8 mouse cellular contexts compared by ENCODE assay signal in the genomic region with DNA sequence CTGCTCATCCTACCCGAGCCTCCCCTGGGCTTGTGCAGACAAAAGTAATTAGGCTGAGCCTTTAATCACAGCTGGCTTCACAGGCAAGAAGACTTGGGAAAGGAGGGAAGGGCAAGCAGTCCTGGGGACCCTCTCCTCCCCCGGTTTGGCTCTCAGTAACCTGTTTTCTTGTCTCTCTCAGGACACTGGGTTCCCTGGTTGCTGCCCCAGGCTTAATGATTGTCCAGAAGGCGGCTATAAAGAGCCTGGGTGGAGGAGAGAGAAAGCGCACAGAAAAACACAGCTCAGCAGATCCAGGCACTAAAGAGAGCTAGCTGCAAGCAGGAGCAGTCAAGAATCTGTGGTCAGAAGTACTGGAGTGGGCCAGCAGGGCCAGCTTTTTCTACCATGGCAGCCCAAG. TPM values are rescaled to one million over a fixed set of nuclear protein-coding genes. Genes with fewer than 3 reads are reported as not detected.
DNase-seq lines count a peak whose midpoint lies in the region; ATAC-seq and TF ChIP-seq lines count a peak whose summit lies in the region.

No protein-coding gene starts in this region.

- H3K79me2 ChIP-seq in myocyte (ENCODE audit: control insufficient read depth, insufficient read depth) = no peaks in the 10 kb centered on the region

- peaks cover 48% of the 10 kb centered on the region for H3K4me1 ChIP-seq in heart, embryonic 13.5 days
- peaks cover 17% of the 10 kb centered on the region for H3K4me1 ChIP-seq in embryonic facial prominence, embryonic 13.5 days
- H3K4me1 ChIP-seq in kidney, embryonic 14.5 days (ENCODE audit: control insufficient read depth, insufficient read depth, low read length) = peaks cover 11% of the 10 kb centered on the region

- no peaks in the 10 kb centered on the region for H3K27me3 ChIP-seq in heart, embryonic 13.5 days (replicated peaks)
- H3K27me3 ChIP-seq in embryonic facial prominence, embryonic 13.5 days = 0 out of 2 replicates have a peak, but pooled peaks cover 5% of the 10 kb centered on the region
- H3K27me3 ChIP-seq in kidney, embryonic 14.5 days (ENCODE audit: control insufficient read depth, insufficient read depth, low read length) = no peaks in the 10 kb centered on the region
- no peaks in the 10 kb centered on the region for H3K27me3 ChIP-seq in myocyte (ENCODE audit: control insufficient read depth, insufficient read depth, insufficient read length)

- no peak for DNase-seq in heart, adult 8-10 months (ENCODE audit: low spot score)
- no peak for DNase-seq in adrenal gland, postnatal 25 days
- no peak for DNase-seq in urinary bladder, adult 18-20 months (ENCODE audit: low spot score in 2 of 2)

- peak overlapping the region; percentile 86 for H3K4me2 ChIP-seq in heart, embryonic 13.5 days
- H3K4me2 ChIP-seq in embryonic facial prominence, embryonic 13.5 days = peak overlapping the region; percentile 98
- peak overlapping the region; percentile 96 for H3K4me2 ChIP-seq in kidney, embryonic 14.5 days (replicated peaks; ENCODE audit: low read depth, low read length)
- H3K4me2 ChIP-seq in myocyte (ENCODE audit: low read depth) = peak overlapping the region; percentile 90

- peak overlapping the region; percentile 94 for H3K9ac ChIP-seq in heart, embryonic 13.5 days
- H3K9ac ChIP-seq in embryonic facial prominence, embryonic 13.5 days = peak overlapping the region; percentile 82
- H3K9ac ChIP-seq in kidney, embryonic 14.5 days (ENCODE audit: low read depth, low read length) = peak overlapping the region; percentile 76; the same call in 1 of the 2 replicates

- TF ChIP-seq POLR2A in myocyte (IDR thresholded peaks at IDR 0.05; ENCODE audit: insufficient read length, low read depth) = no peak

- H3K36me3 ChIP-seq in heart, embryonic 13.5 days = peaks cover 46% of the 10 kb centered on the region
- peaks cover 31% of the 10 kb centered on the region for H3K36me3 ChIP-seq in embryonic facial prominence, embryonic 13.5 days
- peaks cover 28% of the 10 kb centered on the region for H3K36me3 ChIP-seq in kidney, embryonic 14.5 days (ENCODE audit: control insufficient read depth, insufficient read depth, low read length)
- peaks cover 9% of the 10 kb centered on the region for H3K36me3 ChIP-seq in myocyte (ENCODE audit: control insufficient read depth, insufficient read depth)

- peak overlapping the region; percentile 80 for H3K4me3 ChIP-seq in heart, embryonic 13.5 days
- H3K4me3 ChIP-seq in embryonic facial prominence, embryonic 13.5 days = peak overlapping the region; percentile 75
- peak overlapping the region; percentile 68 for H3K4me3 ChIP-seq in kidney, embryonic 14.5 days (ENCODE audit: low read length)
- H3K4me3 ChIP-seq in myocyte = peak overlapping the region; percentile 49

- no peak overlapping the region for H3ac ChIP-seq in myocyte (ENCODE audit: control insufficient read depth, insufficient read length)

- peak overlapping the region; percentile 91; the same call in 1 of the 2 replicates for H3K27ac ChIP-seq in heart, embryonic 13.5 days (replicated peaks)
- H3K27ac ChIP-seq in embryonic facial prominence, embryonic 13.5 days = peak overlapping the region; percentile 17; the same call in 1 of the 2 replicates
- H3K27ac ChIP-seq in kidney, embryonic 14.5 days (ENCODE audit: low read depth, low read length) = peak overlapping the region; percentile 89; the same call in 1 of the 2 replicates

- no peak for ATAC-seq in heart, embryonic 13.5 days (ENCODE audit: extremely low read depth, insufficient number of reproducible peaks, low FRiP score, low TSS enrichment)
- no peak for ATAC-seq in embryonic facial prominence, embryonic 13.5 days (ENCODE audit: insufficient number of reproducible peaks, insufficient read depth, low FRiP score, low TSS enrichment, low read depth)
- ATAC-seq in kidney, embryonic 14.5 days (ENCODE audit: low FRiP score, low TSS enrichment) = peak; percentile 5; the same call in 1 of the 2 replicates
- no peak for ATAC-seq in frontal cortex, adult (ENCODE audit: low TSS enrichment)

- H3K9me3 ChIP-seq in heart, embryonic 13.5 days = no peaks in the 10 kb centered on the region
- no peaks in the 10 kb centered on the region for H3K9me3 ChIP-seq in embryonic facial prominence, embryonic 13.5 days
- no peaks in the 10 kb centered on the region for H3K9me3 ChIP-seq in kidney, embryonic 14.5 days (ENCODE audit: control insufficient read depth, low read length)

- WGBS in heart, embryonic 13.5 days = 33% methylated on average over 4 of the region's 4 CpGs
- 13% methylated on average over 4 of the region's 4 CpGs for whole genome bisulfite sequencing in embryonic facial prominence, embryonic 13.5 days
- WGBS in kidney, embryonic 14.5 days = 8% methylated on average over 4 of the region's 4 CpGs

TF ChIP-seq in myocyte, 11 proteins besides CTCF, POLR2A, EP300 and RAD21:
- TF ChIP-seq REST (IDR thresholded peaks at IDR 0.05; ENCODE audit: insufficient read depth, insufficient read length) (no peak), TCF3 (IDR thresholded peaks at IDR 0.05; ENCODE audit: insufficient read length, low read depth) (no peak)

RNA-seq across cellular contexts. Expression of a gene that starts 1.4 kb away (rescaled TPM):
- 31.4 and 36.4 TPM in 2 replicates for polyA plus RNA-seq in heart, embryonic 13.5 days (2015; fragmentation: Nextera tagmentation; extraction: Ambion mirVana)
- 10 to 100 TPM; 22.5 to 24.5 (median 22.9) TPM for total RNA-seq in heart, adult 8-10 months (2022)
- 12.2 and 13.4 TPM in 2 replicates for polyA plus RNA-seq in embryonic facial prominence, embryonic 13.5 days (2015; fragmentation: Nextera tagmentation; extraction: Ambion mirVana)
- polyA plus RNA-seq in kidney, embryonic 14.5 days (2014; fragmentation: Nextera tagmentation; extraction: Ambion mirVana) = 29.9 and 37.8 TPM in 2 replicates
- polyA plus RNA-seq in myocyte (2012; fragmentation: generic; extraction: Trizol) = 20.8 TPM
- total RNA-seq in adrenal gland, postnatal 25 days (2021) = 21.4 and 27.1 TPM in 2 replicates

RNA-seq across cellular contexts. Expression of a gene that starts 8.9 kb away (rescaled TPM):
- polyA plus RNA-seq in heart, embryonic 13.5 days (2015; fragmentation: Nextera tagmentation; extraction: Ambion mirVana) = 1,048 and 1,209 TPM in 2 replicates
- 100 to 1,000 TPM; 784 to 974 (median 849) TPM for total RNA-seq in heart, adult 8-10 months (2022)
- 2,222 and 2,384 TPM in 2 replicates for polyA plus RNA-seq in embryonic facial prominence, embryonic 13.5 days (2015; fragmentation: Nextera tagmentation; extraction: Ambion mirVana)
- polyA plus RNA-seq in kidney, embryonic 14.5 days (2014; fragmentation: Nextera tagmentation; extraction: Ambion mirVana) = 2,593 and 3,221 TPM in 2 replicates
- 1,955 TPM for polyA plus RNA-seq in myocyte (2012; fragmentation: generic; extraction: Trizol)
- 1,083 and 1,176 TPM in 2 replicates for total RNA-seq in adrenal gland, postnatal 25 days (2021)

RNA-seq across cellular contexts. Expression of a gene that starts 9.3 kb away (rescaled TPM):
- polyA plus RNA-seq in heart, embryonic 13.5 days (2015; fragmentation: Nextera tagmentation; extraction: Ambion mirVana) = 78.9 and 89.7 TPM in 2 replicates
- total RNA-seq in heart, adult 8-10 months (2022) = 10 to 100 TPM; 38.3 to 42.9 (median 41.2) TPM
- polyA plus RNA-seq in embryonic facial prominence, embryonic 13.5 days (2015; fragmentation: Nextera tagmentation; extraction: Ambion mirVana) = 165 and 174 TPM in 2 replicates
- polyA plus RNA-seq in kidney, embryonic 14.5 days (2014; fragmentation: Nextera tagmentation; extraction: Ambion mirVana) = 143 and 162 TPM in 2 replicates
- 119 TPM for polyA plus RNA-seq in myocyte (2012; fragmentation: generic; extraction: Trizol)
- 89.7 and 92.0 TPM in 2 replicates for total RNA-seq in adrenal gland, postnatal 25 days (2021)

RNA-seq across cellular contexts. Expression of a gene that starts 18.8 kb away (rescaled TPM):
- polyA plus RNA-seq in heart, embryonic 13.5 days (2015; fragmentation: Nextera tagmentation; extraction: Ambion mirVana) = 16.0 and 17.5 TPM in 2 replicates
- total RNA-seq in heart, adult 8-10 months (2022) = 10 to 100 TPM; 50.4 to 82.6 (median 67.0) TPM
- polyA plus RNA-seq in embryonic facial prominence, embryonic 13.5 days (2015; fragmentation: Nextera tagmentation; extraction: Ambion mirVana) = 30.8 and 31.6 TPM in 2 replicates
- polyA plus RNA-seq in kidney, embryonic 14.5 days (2014; fragmentation: Nextera tagmentation; extraction: Ambion mirVana) = 23.2 and 45.2 TPM in 2 replicates
- 45.9 TPM for polyA plus RNA-seq in myocyte (2012; fragmentation: generic; extraction: Trizol)
- total RNA-seq in adrenal gland, postnatal 25 days (2021) = 144 and 148 TPM in 2 replicates

RNA-seq across cellular contexts. Expression of a gene that starts 20.3 kb away (rescaled TPM):
- polyA plus RNA-seq in heart, embryonic 13.5 days (2015; fragmentation: Nextera tagmentation; extraction: Ambion mirVana) = 19.6 and 21.4 TPM in 2 replicates
- 1 to 10 TPM; 4.9 to 8.0 (median 5.5) TPM for total RNA-seq in heart, adult 8-10 months (2022)
- polyA plus RNA-seq in embryonic facial prominence, embryonic 13.5 days (2015; fragmentation: Nextera tagmentation; extraction: Ambion mirVana) = 33.3 and 35.3 TPM in 2 replicates
- polyA plus RNA-seq in kidney, embryonic 14.5 days (2014; fragmentation: Nextera tagmentation; extraction: Ambion mirVana) = 26.7 and 28.3 TPM in 2 replicates
- 15.6 TPM for polyA plus RNA-seq in myocyte (2012; fragmentation: generic; extraction: Trizol)
- 20.4 and 21.9 TPM in 2 replicates for total RNA-seq in adrenal gland, postnatal 25 days (2021)

Comparison
In these comparisons a context has a peak if more than half of its experiments do, and no peak if none do; other contexts are left out.
1. H3K27ac ChIP-seq: peak in every context shown above with its lines; median percentile 91 in heart, embryonic 13.5 days; 89 in kidney, embryonic 14.5 days; 17 in embryonic facial prominence, embryonic 13.5 days.